Mouse (Mus musculus): ENCODE data around the gene Ghdc.

DNA sequence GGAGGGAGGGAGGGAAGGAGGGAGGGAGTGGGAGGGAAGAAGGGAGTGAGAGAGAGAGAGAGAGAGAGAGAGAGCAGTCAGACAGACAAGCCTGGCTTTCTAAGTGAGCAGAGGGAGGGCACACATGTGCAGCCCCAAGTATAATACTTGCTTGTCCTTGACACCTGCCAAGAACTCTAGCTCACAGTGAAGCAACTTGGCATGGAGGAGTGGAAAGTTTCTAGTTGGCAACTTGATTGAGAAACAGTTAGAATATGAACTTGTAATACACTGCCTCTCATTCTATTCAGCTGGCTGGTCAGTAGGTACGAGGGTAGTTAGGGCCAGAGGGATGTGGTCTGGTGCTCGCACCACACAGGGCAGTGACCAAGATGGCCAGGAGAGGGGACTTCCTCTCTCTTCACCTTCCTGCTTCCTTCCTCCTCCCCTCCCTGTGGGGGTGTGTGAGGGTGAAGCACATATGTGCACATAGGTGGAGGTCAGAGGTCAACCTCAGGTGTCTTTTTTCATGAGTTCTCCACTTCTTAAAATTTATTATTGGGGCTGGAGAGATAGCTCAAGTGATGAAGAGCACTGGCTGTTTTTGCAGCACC, 20.8 kb upstream of the Ghdc start:
- no peak for TF ChIP-seq POLR2A (IDR thresholded peaks at IDR 0.05; ENCODE audit: insufficient read depth, low read length)
- TF ChIP-seq CTCF (IDR thresholded peaks at IDR 0.05; ENCODE audit: low read depth, low read length) = no peak
- TF ChIP-seq EP300 (IDR thresholded peaks at IDR 0.05; ENCODE audit: insufficient read depth, low read depth, low read length) = no peak
